Mouse (Mus musculus) intestine, postnatal 0 days (tissue): ENCODE measurements around the gene Chrm3. TPM values are rescaled to one million over a fixed set of nuclear protein-coding genes. Genes with fewer than 3 reads are reported as not detected.

Experiments
- ATAC-seq: fragments of 200-750 bp; cut with Nextera tagmentation; 2 replicates; pipeline ENCODE4 v1.8.0; 2017; ENCODE audit warnings: mild to moderate bottlenecking, moderate TSS enrichment, moderate library complexity
- H3K27ac ChIP-seq: fragments of 300-500 bp; sonication (generic); 2 replicates; pipeline ENCODE4 v1.5.1; 2014; ENCODE audit warnings: mild to moderate bottlenecking, low read depth, low read length, moderate library complexity
- H3K27me3 ChIP-seq: fragments of 300-500 bp; sonication (generic); replicated peaks from 2 replicates; pipeline ENCODE4 v1.6.1; 2014; ENCODE audit warnings: low read length, mixed read lengths; ENCODE audit not compliant: control insufficient read depth, insufficient read depth
- H3K36me3 ChIP-seq: fragments of 300-500 bp; sonication (generic); 2 replicates; pipeline ENCODE4 v1.6.1; 2014; ENCODE audit warnings: mild to moderate bottlenecking, moderate library complexity; ENCODE audit not compliant: control insufficient read depth, insufficient read depth
- H3K4me1 ChIP-seq: fragments of 300-500 bp; sonication (generic); replicated peaks from 2 replicates; pipeline ENCODE4 v1.6.1; 2014; ENCODE audit warnings: antibody characterized with exemption, low read length, mixed read lengths; ENCODE audit not compliant: control insufficient read depth, insufficient read depth
- H3K4me2 ChIP-seq: fragments of 300-500 bp; sonication (generic); replicated peaks from 2 replicates; pipeline ENCODE4 v1.6.1; 2014; ENCODE audit warnings: low read depth, mild to moderate bottlenecking, moderate library complexity
- H3K4me3 ChIP-seq: fragments of 300-500 bp; sonication (generic); 2 replicates; pipeline ENCODE4 v1.5.1; 2014; ENCODE audit warnings: low read depth, low read length
- H3K9ac ChIP-seq: fragments of 300-500 bp; sonication (generic); 2 replicates; pipeline ENCODE4 v1.6.1; 2014; ENCODE audit warnings: mild to moderate bottlenecking, low read depth, low read length
- H3K9me3 ChIP-seq: fragments of 300-500 bp; sonication (generic); 2 replicates; pipeline ENCODE4 v1.6.1; 2016; ENCODE audit warnings: mixed run types; ENCODE audit not compliant: control insufficient read depth
- CTCF ChIP-seq: sonication (generic); IDR thresholded peaks from 2 replicates; pipeline ENCODE4 v1.5.1; 2016; ENCODE audit warnings: low read depth, mild to moderate bottlenecking, control low read depth, antibody characterized with exemption, moderate library complexity
- WGBS: fragments of 180-500 bp; shearing (Covaris S2); extraction: QIAGEN DNeasy Blood & Tissue Kit; methylation state at CpG from one replicate; pipeline ENCODE4 v1.1.7; 2014; 5-methylcytosine and 5-hydroxymethylcytosine counted together
- polyA plus RNA-seq: library from polyadenylated mRNA; unstranded; fragments of >200 nt; fragmentation: Nextera tagmentation; extraction: Ambion mirVana; gene quantifications from 2 replicates; pipeline ENCODE4 v1.2.1, GENCODE M21; 2015

Chrm3 gene
- polyA plus RNA-seq, 1 experiment from 2014 or later, result 0.53 TPM

DNA sequence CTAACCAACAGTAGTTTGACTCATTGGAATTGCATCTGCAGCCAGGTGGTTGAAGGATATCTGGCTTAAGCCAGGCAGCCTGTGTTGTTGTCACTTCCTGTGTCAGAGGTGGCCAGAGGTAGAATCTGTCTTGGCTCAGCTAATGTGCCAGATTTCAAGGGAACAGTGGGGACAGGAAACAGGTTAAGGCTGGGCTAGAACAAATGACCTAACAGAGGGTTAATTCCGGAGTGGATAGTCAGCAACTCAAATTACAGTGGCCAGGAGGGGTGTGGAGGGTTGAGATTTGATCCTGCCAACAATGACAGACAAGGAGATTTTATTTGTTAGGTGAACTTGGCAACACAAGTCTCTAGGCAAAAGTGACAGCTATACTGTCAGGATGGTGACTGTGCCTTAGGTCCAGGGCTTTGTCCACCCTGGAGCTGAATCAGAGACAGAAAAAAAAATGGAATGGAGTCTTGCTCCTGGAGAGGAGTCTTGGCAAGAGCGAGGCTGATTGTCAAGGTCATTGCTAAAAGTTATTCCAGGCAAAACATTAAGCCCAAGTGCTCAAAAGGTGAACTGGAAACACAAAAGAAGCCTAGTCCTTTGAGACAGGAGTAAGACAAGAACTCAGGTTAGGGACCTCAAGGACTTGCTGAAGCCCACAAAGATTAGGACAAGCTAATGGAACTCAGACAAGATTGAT, 5.6 kb downstream of the Chrm3 start:
- Histone ChIP-seq H3K4me2 (no peak overlapping the region), H3K27me3 (peaks cover 16% of the 10 kb centered on the region; the same call in 1 of the 2 replicates), H3K36me3 (no peaks in the 10 kb centered on the region), H3K27ac (no peak overlapping the region), H3K9me3 (no peaks in the 10 kb centered on the region), H3K9ac (no peak overlapping the region), H3K4me1 (no peaks in the 10 kb centered on the region), H3K4me3 (no peak overlapping the region)
- no peak for TF ChIP-seq CTCF
- 60% methylated on average over 2 of the region's 2 CpGs for WGBS
- no peak for ATAC-seq

DNA sequence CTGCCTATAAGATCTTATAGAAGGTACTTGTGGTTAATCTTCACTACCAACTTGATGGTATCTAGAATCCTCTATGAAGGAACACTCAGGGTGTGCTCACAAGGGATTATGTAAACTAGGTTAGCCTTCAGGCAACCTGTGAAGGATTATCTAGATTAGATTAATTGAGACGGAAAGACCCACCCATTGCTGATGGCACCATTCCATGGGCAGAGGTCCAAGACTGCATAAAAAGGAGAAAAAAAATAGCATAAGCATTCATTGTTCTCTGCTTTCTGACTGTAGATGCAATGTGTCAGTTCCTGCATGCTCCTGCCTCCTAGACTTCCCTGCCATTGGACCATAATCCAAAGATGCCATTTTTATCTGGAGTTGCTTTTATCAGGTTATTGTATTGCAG, 8.5 kb downstream of the Chrm3 start:
- no peak overlapping the region for H3K27ac ChIP-seq
- no peak for ATAC-seq
- H3K9me3 ChIP-seq, result no peaks in the 10 kb centered on the region
- no peaks in the 10 kb centered on the region for H3K4me1 ChIP-seq
- 76% methylated on average over 1 of the region's 1 CpGs for WGBS
- TF ChIP-seq CTCF, result no peak
- H3K4me2 ChIP-seq, result no peak overlapping the region
- no peak overlapping the region for H3K4me3 ChIP-seq
- no peaks in the 10 kb centered on the region for H3K27me3 ChIP-seq
- no peaks in the 10 kb centered on the region for H3K36me3 ChIP-seq
- no peak overlapping the region for H3K9ac ChIP-seq

DNA sequence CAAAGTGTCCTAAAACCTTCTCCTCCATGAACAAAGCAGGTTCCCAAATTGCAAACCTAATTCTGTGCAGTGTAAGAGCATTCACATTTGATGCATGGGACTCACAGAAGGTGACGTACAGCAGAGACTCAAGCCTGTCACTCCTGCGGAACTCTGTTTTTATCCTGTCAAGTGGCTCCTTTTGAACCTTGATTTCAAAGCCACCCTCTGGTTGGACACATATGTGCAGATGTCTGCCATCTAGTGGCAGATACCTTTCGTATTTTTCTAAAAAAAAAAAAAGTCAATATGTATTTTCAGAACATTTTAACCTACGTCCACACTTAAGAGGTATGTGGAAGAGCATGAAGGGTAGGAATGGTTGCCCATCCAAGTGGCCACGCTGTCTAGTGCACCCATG, 16.3 kb downstream of the Chrm3 start:
- Histone ChIP-seq H3K9ac (no peak overlapping the region), H3K27ac (no peak overlapping the region), H3K4me1 (no peaks in the 10 kb centered on the region), H3K4me3 (no peak overlapping the region), H3K27me3 (no peaks in the 10 kb centered on the region), H3K36me3 (no peaks in the 10 kb centered on the region), H3K9me3 (no peaks in the 10 kb centered on the region), H3K4me2 (no peak overlapping the region)
- ATAC-seq, result no peak
- peak; percentile 61 for TF ChIP-seq CTCF
- WGBS, result 68% methylated on average over 5 of the region's 5 CpGs

DNA sequence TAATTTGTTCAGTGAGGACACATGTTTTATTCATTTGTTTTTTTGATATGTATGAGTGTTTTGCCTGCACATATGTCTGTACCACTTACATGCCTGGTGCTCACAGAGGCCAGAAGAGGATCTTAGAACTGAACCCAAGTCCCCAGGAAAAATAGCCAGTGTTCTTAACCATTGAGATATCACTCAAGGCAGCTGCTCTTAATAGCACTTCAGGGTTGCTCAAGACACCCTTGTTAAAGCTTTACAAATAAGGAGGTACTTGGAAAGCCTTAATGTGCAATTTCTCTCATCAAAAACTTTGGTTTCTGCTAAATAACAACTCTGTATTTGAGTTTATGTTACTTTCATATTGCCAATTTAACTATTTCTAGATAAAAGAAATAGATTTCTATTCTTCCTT, 25.1 kb downstream of the Chrm3 start:
- no peaks in the 10 kb centered on the region for H3K4me1 ChIP-seq
- TF ChIP-seq CTCF, result no peak
- no peak for ATAC-seq

DNA sequence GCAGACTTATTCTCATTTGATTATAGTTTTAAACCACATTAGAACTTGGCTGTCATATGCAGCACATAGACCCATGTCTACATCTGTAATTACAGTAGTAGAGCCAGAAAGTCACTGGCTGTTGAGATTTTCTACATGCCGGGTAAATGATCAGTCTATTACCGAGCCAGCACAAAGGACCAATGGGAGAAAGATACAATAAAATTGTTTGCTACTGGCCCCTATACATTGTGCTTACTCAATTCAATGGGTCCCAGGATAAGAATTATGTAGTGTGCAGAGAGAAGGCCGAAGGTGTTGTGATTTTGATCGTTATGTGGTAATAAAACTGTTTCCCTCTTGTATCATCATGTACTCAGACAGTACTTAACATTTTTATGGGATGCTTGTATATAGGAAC, 27.9 kb downstream of the Chrm3 start:
- Histone ChIP-seq H3K4me3 (no peak overlapping the region), H3K4me1 (no peaks in the 10 kb centered on the region), H3K4me2 (no peak overlapping the region), H3K27ac (no peak overlapping the region), H3K27me3 (no peaks in the 10 kb centered on the region), H3K36me3 (no peaks in the 10 kb centered on the region), H3K9ac (no peak overlapping the region), H3K9me3 (no peaks in the 10 kb centered on the region)
- no peak for ATAC-seq
- 90% methylated on average over 4 of the region's 4 CpGs for WGBS
- no peak for TF ChIP-seq CTCF

More for the DNA sequence above, 25.1 kb downstream of the Chrm3 start:
- no peak overlapping the region for H3K27ac ChIP-seq
- no peaks in the 10 kb centered on the region for H3K27me3 ChIP-seq
- no peaks in the 10 kb centered on the region for H3K36me3 ChIP-seq
- no peaks in the 10 kb centered on the region for H3K9me3 ChIP-seq
- H3K4me2 ChIP-seq, result no peak overlapping the region
- no peak overlapping the region for H3K4me3 ChIP-seq
- no peak overlapping the region for H3K9ac ChIP-seq

DNA sequence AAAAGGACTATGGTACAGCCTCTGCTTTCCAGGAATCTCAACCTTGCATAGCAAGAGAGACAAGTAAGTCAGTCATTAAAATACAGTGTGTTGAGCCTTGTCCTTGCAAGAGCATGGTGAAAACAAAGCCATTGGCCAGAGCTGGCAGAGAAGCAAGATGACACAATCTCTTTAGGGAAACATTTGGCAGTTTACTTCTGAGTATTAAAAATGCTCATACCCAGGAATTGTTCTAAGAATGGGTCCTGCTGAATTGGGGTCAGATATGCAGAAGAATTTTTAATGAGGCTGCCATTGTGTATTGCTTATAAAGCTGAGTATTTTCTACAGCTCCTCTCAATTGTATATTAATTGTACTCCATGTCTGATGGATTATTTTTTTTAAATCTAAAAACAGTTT, 50.8 kb downstream of the Chrm3 start:
- Histone ChIP-seq H3K36me3 (no peaks in the 10 kb centered on the region), H3K4me2 (no peak overlapping the region), H3K4me3 (no peak overlapping the region), H3K27ac (no peak overlapping the region), H3K27me3 (no peaks in the 10 kb centered on the region), H3K4me1 (no peaks in the 10 kb centered on the region), H3K9me3 (no peaks in the 10 kb centered on the region), H3K9ac (no peak overlapping the region)
- TF ChIP-seq CTCF, result no peak
- ATAC-seq, result no peak

DNA sequence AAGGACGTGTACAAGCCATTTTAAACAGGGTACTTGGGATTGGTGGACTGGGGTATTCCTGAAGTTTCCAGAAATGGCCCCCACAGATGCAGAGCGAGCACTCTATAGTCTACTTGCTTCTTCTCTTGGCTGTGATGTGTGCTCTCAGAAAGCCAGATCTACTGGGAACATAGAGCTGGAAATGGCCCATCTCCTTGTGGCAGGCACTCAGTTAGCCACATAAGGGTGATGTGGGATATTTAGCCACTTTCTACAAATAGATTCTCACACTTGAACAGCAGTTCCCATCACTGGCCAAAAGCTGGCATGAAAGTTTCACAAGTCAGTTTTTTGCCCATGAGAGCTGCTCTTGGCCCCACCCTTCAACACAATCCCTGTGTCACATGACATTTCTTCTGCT, 65.5 kb downstream of the Chrm3 start:
- Histone ChIP-seq H3K36me3 (no peaks in the 10 kb centered on the region), H3K9ac (no peak overlapping the region), H3K4me3 (no peak overlapping the region), H3K9me3 (no peaks in the 10 kb centered on the region), H3K27me3 (no peaks in the 10 kb centered on the region), H3K4me1 (no peaks in the 10 kb centered on the region), H3K27ac (no peak overlapping the region), H3K4me2 (no peak overlapping the region)
- WGBS, result 77% methylated on average over 2 of the region's 2 CpGs
- ATAC-seq, result no peak
- TF ChIP-seq CTCF, result no peak
